Mouse (Mus musculus) heart, adult 2 months (tissue): ENCODE results near the gene Pdp2. TPM values are rescaled to one million over a fixed set of nuclear protein-coding genes. Genes with fewer than 3 reads are reported as not detected.

Experiments used
- DNase-seq, 2 experiments: peaks; one replicate each; pipeline ENCODE4 v3.0.0; 2021
- H3K27ac ChIP-seq: fragments of 200-600 bp; 2 replicates; pipeline ENCODE4 v1.8.1; 2022
- H3K27me3 ChIP-seq: fragments of 200-500 bp; 2 replicates; pipeline ENCODE4 v1.6.1; 2012; ENCODE audit warnings: mild to moderate bottlenecking, low read length, inconsistent platforms, mixed read lengths; ENCODE audit not compliant: control insufficient read depth, insufficient read depth
- H3K36me3 ChIP-seq: fragments of 200-500 bp; 2 replicates; pipeline ENCODE4 v1.6.1; 2012; ENCODE audit warnings: low read length, inconsistent platforms; ENCODE audit not compliant: control insufficient read depth, insufficient read depth
- H3K4me1 ChIP-seq: fragments of 200-500 bp; 2 replicates; pipeline ENCODE4 v1.6.1; 2011; ENCODE audit warnings: low read length; ENCODE audit not compliant: control insufficient read depth, insufficient read depth
- H3K4me3 ChIP-seq: fragments of 200-600 bp; 2 replicates; pipeline ENCODE4 v1.8.1; 2022
- H3K79me2 ChIP-seq: fragments of 200-500 bp; replicated peaks from 2 replicates; pipeline ENCODE4 v1.6.1; 2012; ENCODE audit warnings: mild to moderate bottlenecking, inconsistent platforms, low read length, moderate library complexity, mixed read lengths; ENCODE audit not compliant: control insufficient read depth, insufficient read depth
- H3K9ac ChIP-seq: fragments of 200-500 bp; 2 replicates; pipeline ENCODE4 v1.6.1; 2012; ENCODE audit warnings: low read depth, mild to moderate bottlenecking, control low read depth, inconsistent platforms, low read length, mixed read lengths
- CTCF ChIP-seq: fragments of 200-600 bp; IDR thresholded peaks from 2 replicates; pipeline ENCODE4 v1.8.1; 2022; ENCODE audit warnings: antibody characterized with exemption, mild to moderate bottlenecking, moderate library complexity
- EP300 ChIP-seq: fragments of 200-500 bp; IDR thresholded peaks from 2 replicates; pipeline ENCODE4 v1.6.1; 2011; ENCODE audit warnings: low read depth, low read length, control low read depth; ENCODE audit not compliant: insufficient read depth
- POLR2A ChIP-seq: fragments of 200-500 bp; IDR thresholded peaks from 2 replicates; pipeline ENCODE4 v1.6.1; 2011; ENCODE audit warnings: mild to moderate bottlenecking, low read depth, low read length, control low read depth; ENCODE audit not compliant: insufficient read depth
- WGBS: fragments of 180-500 bp; shearing (Covaris S2); methylation state at CpG from one replicate; pipeline ENCODE4 v1.1.7; 2018; 5-methylcytosine and 5-hydroxymethylcytosine counted together
- intact Hi-C: fragments of 180-260 bp; cut with DNase I; formaldehyde crosslinking; loops from one replicate; pipeline ENCODE4 v1.15.1; 2025
- polyA plus RNA-seq: library from polyadenylated mRNA; depleted of rRNA; stranded (reverse); fragments of >200 nt; gene quantifications from 2 replicates; pipeline ENCODE4 v1.2.3, GENCODE M21; 2012
- total RNA-seq, 2 experiments: library from RNA; stranded (reverse); gene quantifications; 2 replicates each; pipeline ENCODE4 v1.2.3; 2021

The Pdp2 gene
- total and polyA plus RNA-seq, 3 experiments = 10.0 to 35.8 (median 18.4) TPM

- peak; percentile 51 to 84 for DNase-seq
- Histone ChIP-seq H3K4me3 (no peak overlapping the region; the same call in 1 of the 2 replicates), H3K36me3 (no peaks in the 10 kb centered on the region; the same call in 1 of the 2 replicates), H3K79me2 (no peaks in the 10 kb centered on the region), H3K27ac (peak overlapping the region; percentile 90), H3K9ac (peak overlapping the region; percentile 57; the same call in 1 of the 2 replicates), H3K4me1 (peaks cover 14% of the 10 kb centered on the region), H3K27me3 (no peaks in the 10 kb centered on the region)
- intact Hi-C loops = loop anchor here (1.0 kb wide), 1 partner anchor 20 kb away; no protein-coding TSS in a partner anchor
- TF ChIP-seq CTCF (no peak), EP300 (peak; percentile 74), POLR2A (peak; percentile 30; the same call in 1 of the 2 replicates)
- WGBS = 40% methylated on average over 8 of the region's 8 CpGs
Observed at GRCm38 (mm10) chr8:104609222-104609621, 18.0 kb downstream of the Pdp2 start.

DNA sequence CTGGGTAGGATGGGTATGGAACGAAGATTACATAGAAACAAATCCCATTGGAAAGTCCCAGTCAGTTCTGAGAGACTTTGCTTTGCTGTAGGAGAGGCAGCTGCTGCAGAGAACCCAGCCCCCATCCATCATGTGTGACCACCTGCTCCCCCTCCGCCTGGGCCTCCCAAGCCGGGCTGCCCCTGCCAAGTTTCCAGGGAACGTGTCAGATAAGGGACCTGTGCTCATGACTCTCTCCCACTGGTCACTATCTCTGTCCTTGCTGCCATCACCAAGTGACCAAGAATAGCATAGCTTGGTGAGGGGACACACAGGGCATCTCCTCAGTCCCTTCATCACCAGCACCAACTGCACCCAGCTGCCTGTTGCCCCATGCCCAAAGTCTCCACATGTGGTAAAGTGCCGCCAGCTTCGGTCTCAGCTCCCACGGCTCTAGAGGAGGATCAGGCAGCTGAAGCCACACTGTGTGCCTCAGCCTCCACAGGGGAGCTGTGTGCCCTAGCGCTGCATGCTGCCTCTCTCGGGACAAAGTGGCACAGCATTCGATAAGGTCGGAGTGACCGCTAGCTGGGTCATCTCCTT lies 19.0 kb downstream of the Pdp2 start:
- Histone ChIP-seq H3K27me3 (no peaks in the 10 kb centered on the region), H3K9ac (peak overlapping the region; percentile 57), H3K36me3 (no peaks in the 10 kb centered on the region; the same call in 1 of the 2 replicates), H3K4me3 (no peak overlapping the region), H3K79me2 (no peaks in the 10 kb centered on the region), H3K4me1 (peaks cover 14% of the 10 kb centered on the region), H3K27ac (peak overlapping the region; percentile 93)
- WGBS = 54% methylated on average over 12 of the region's 12 CpGs
- peak; percentile 71 to 86 for DNase-seq
- intact Hi-C loops = no loop called here
- TF ChIP-seq CTCF (no peak), EP300 (peak; percentile 99), POLR2A (peak; percentile 65; the same call in 1 of the 2 replicates)

DNA sequence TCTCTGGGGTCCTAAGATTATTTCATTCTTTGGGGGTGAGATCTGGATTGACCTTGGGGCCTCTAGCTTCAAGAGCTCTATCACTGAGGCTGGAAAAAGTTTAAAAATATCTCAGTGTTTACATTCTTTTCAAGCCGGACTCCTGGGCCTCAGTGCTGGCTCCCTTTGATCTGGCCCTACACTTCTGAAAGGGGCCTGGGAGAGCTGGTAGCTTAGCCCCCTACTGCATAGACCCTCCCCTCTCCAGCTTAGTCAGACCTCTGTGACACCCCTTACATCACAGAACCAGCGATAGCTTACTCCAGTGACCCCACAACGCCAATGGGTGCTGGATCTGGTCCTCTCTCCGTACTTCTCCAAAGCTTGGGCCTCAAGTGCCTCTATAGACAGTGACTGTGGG lies 20.4 kb downstream of the Pdp2 start:
- Histone ChIP-seq H3K4me1 (peaks cover 14% of the 10 kb centered on the region), H3K36me3 (no peaks in the 10 kb centered on the region; the same call in 1 of the 2 replicates), H3K9ac (no peak overlapping the region), H3K79me2 (no peaks in the 10 kb centered on the region), H3K4me3 (no peak overlapping the region), H3K27ac (peak overlapping the region; percentile 93), H3K27me3 (no peaks in the 10 kb centered on the region)
- no peak for TF ChIP-seq EP300
- no peak for TF ChIP-seq POLR2A
- intact Hi-C loops = no loop called here
- peak in 1 of 2 experiments; percentile 22 for DNase-seq
- WGBS = 37% methylated on average over 4 of the region's 4 CpGs

DNA sequence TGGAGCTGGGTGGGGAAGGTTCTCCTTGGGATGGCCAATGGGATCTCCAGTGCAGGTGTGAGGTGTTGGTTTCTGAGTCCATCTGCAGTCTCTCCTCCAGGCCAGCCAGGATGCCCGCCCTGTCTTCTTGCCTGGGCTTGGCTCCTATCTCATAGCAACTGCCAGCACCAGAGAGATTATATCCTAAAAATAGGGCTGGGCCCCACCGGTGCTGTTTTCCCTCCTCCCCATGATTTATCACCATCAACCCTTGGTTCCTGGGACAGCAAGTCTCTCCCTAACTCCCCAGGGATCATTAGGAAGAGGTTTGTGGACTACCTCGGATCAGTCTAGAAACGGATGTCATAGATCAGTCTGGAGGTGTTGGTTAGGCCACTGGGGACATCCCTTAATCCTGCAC lies 21.9 kb downstream of the Pdp2 start:
- peak overlapping the region; percentile 93 for H3K27ac ChIP-seq
- no peaks in the 10 kb centered on the region for H3K79me2 ChIP-seq
- peak in 1 of 2 experiments; percentile 63 for DNase-seq
- 38% methylated on average over 4 of the region's 4 CpGs for WGBS
- TF ChIP-seq EP300 (peak; percentile 67; the same call in 1 of the 2 replicates), POLR2A (peak; percentile 26; the same call in 1 of the 2 replicates), CTCF (no peak)
- intact Hi-C loops = no loop called here
- H3K9ac ChIP-seq = no peak overlapping the region
- H3K4me3 ChIP-seq = no peak overlapping the region
- no peaks in the 10 kb centered on the region for H3K36me3 ChIP-seq
- peaks cover 12% of the 10 kb centered on the region for H3K4me1 ChIP-seq
- no peaks in the 10 kb centered on the region for H3K27me3 ChIP-seq

DNA sequence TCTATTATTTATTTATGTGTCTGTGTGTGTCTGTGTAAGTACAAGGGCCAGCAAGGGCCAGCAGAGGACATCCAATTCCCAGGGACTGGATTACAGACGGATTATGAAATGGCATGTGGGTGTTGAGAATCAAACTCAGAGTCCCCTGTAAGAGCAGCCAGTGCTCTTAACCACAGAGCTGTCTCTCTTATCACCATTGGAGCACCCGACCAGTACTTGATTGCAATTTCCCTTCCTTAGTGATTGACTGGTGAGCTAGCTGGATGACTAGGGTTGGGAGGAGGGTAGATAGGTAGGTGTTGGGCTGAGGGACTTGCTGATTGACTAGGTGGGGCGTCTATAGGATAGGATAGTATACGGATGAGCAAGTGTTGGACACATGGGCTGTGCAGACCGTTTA lies 29.5 kb downstream of the Pdp2 start:
- intact Hi-C loops = no loop called here
- H3K79me2 ChIP-seq = no peaks in the 10 kb centered on the region
- H3K9ac ChIP-seq = no peak overlapping the region
- TF ChIP-seq CTCF (no peak), EP300 (no peak), POLR2A (no peak)
- H3K36me3 ChIP-seq = no peaks in the 10 kb centered on the region
- H3K4me3 ChIP-seq = no peak overlapping the region
- no peaks in the 10 kb centered on the region for H3K4me1 ChIP-seq
- WGBS = 60% methylated on average over 5 of the region's 5 CpGs
- H3K27ac ChIP-seq = no peak overlapping the region
- H3K27me3 ChIP-seq = no peaks in the 10 kb centered on the region
- DNase-seq = no peak

DNA sequence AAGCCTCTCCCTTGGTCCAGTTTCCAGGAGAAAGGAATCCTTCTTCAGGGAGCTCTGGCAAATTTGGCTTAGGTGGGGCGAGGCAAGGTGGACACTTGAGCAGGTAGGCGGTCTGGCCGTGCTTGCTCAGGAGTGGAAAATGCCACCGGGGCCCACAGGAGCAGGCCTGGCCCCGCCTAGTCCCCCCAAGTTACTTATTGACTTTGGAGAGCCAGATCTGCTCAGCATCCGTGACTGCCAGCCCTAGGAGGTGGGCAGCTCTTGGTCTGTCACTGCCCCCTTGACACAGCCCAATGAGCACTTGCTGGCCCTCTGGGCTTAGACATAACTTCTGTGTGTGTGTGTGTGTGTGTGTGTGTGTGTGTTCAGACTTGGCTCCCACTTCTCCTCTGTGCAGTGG lies 32.9 kb downstream of the Pdp2 start, which contains the start of gene Cdh16:
Gene Cdh16 (minus strand): TSS at position 236 of the 400 bp plus-strand sequence.
- H3K36me3 ChIP-seq = peaks cover 12% of the 10 kb centered on the region
- H3K4me1 ChIP-seq = peaks cover 5% of the 10 kb centered on the region
- intact Hi-C loops = no loop called here
- no peaks in the 10 kb centered on the region for H3K27me3 ChIP-seq
- no peaks in the 10 kb centered on the region for H3K79me2 ChIP-seq
- TF ChIP-seq CTCF (no peak), EP300 (no peak), POLR2A (no peak)
- WGBS = 86% methylated on average over 6 of the region's 6 CpGs
- H3K9ac ChIP-seq = no peak within 1 kb of the TSS
- no peak for DNase-seq
- no peak within 1 kb of the TSS for H3K27ac ChIP-seq
- H3K4me3 ChIP-seq = no peak within 1 kb of the TSS
